Mouse (Mus musculus) kidney, adult 11 months (tissue): ENCODE data around the gene Mfsd5.
A peak's percentile ranks its signal among the peaks of the same experiment; 100 is the strongest.

Experiments used
- DNase-seq: peaks from one replicate; pipeline ENCODE4 v3.0.0; 2022

The Mfsd5 gene

DNA sequence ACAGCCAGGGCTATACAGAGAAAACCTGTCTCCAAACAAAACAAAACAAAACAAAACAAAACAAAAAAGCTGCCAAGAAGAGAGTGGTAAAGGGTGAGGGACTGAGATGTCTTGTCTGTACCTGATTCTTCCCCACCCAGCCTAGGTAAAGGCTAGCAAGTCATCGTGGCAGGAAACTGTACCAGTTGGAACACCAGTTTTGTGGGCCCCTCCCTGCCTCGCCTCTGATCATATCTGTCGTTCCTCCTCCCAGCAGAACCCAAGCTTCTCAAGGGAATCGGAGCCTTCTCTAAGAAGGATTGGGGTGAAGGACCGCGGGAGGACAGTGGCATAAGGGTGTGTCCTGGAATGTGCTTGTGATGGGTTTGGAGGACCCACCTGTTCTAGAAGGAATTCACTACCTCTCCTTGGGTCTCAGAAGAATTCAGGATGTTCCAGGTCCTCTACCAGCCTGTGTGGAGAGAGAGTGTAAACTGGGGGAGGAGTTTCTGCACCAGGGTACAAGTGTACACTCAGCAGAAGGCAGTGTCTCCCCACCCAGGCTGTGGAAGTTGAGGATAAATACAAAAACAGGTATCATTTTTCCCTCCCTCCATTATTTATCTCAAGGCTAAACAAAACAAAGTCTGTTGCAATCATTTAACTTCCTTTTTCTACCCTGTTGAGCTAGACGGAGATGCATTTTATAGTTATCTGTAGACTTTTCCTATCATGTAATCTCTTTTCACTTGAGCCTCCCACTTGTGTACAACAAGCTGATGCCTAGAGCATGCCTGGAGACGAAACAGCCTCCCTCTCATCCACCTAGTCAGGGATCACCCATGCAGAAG lies 3.4 kb downstream of the Mfsd5 start:
- no peak for DNase-seq

DNA sequence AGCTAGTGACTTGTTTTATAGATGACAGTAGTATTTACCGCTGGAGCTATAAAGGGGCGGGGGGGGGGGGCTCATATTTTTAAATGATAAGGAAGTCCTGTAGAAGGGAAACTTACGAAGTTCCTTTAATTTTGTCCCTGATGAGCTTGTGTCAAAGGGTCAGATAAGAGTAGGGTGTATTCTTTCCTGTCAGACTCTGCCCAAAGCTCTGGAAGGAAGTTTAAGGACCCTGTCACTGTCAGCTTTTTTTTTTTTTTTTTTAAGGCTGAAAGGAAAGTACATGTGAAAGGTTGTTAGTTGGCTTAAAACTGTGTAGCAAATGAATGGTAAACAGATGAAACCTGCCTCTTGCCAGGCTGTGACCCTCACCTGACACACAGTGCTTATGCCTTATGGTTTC lies 4.4 kb downstream of the Mfsd5 start:
- no peak for DNase-seq

DNA sequence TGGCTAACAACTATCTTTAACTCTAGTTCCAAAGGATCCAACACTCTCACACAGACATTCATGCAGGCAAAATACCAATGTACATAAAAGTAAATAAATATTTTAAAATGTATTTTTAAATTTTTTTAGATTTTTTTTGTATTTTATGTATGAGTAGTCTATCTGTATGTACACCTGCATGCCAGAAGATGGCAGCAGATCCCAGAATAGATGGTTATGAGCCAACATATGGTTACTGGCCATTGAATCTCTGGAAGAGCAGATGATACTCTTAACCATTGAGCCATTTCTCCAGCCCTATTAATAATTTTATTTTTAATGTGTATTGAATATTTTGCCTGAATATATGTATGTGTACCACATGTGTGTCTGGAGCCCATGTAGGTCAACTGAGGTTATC lies 8.1 kb downstream of the Mfsd5 start:
- no peak for DNase-seq

DNA sequence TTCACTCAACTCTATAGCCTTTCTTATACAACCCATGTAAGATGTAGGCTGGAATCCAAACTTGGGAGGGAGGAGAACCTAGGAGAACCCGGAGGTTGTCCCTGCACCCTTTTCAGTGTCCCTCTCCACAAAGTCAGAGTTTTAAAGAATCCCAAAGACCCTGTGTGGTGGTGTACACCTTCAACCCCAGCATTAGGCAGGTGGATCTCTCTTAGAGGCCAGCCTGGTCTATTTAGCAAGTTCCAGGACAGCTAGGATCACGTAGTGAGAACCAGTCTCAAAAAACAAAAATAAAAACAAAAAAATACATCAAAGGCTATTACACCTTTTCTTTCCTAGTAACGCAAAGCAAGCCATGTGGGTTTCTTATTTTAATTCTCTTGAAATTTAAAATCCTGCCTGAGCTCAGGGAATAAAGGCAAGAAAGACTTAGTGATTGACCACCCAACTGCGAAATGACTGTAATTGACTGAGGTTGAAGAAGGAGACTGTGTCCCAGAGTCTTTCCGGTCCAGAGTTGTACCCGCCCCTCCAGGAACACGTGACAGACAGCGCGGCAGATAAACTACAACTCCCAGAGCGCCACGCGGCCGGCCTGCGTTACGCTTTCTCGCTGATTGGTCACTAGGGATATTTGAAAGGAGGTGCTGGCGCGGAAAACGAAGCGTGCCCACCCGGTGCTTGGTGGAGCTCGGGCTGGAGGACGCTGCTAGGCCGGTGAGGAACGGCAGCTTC lies 16.5 kb downstream of the Mfsd5 start, which contains the start of gene Espl1:
TSS of gene Espl1 (plus strand) at position 634 of the 735 bp plus-strand sequence.
- peak; percentile 93 for DNase-seq

DNA sequence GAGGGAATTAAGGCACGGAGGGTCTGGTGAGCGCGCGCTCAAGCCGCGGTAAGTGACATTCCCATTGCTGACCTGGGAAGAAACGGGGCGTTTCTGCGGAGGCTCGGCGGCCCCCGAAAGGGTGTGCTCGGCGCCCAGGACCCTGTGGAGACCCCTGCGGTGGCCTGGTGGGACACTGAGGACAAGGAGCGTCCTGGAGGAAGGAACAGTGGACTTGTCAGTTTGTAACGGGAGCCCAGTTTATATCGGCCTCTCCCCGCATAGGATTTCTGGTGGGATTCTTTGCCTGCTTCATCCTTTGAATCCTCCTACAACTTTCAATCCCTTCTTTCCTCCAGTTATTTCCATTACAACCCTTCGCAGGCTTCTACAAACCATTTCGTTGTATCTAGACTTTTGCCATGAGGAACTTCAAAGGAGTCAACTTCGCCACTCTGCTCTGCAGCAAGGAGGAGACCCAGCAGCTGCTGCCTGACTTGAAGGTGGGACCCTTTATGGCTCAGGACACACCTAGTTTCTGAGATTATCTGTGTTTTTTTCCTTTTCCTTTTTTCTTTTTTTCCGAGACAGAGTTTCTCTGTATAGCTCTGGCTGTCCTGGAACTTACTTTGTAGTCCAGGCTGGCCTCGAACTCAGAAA lies 17.2 kb downstream of the Mfsd5 start:
- DNase-seq = no peak

DNA sequence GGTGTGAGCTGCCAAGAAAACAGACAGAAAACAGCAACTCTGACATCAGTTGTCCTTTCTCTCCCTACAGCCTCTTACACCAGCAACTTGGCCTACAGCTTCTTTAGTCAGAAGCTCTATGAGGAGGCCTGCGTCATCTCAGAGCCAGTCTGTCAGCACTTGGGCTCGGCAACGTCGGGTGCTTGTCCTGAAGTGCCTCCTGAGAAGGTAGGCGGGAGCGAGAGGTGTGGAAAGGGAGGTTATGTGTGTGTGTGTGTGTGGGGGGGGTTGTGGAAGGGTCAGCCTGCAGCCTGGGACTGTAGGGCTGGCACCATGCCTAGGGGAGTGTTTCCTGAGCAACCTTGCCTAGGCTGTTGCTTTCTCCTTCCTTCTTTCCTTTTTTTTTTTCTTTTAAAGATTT lies 23.3 kb downstream of the Mfsd5 start:
- no peak for DNase-seq

DNA sequence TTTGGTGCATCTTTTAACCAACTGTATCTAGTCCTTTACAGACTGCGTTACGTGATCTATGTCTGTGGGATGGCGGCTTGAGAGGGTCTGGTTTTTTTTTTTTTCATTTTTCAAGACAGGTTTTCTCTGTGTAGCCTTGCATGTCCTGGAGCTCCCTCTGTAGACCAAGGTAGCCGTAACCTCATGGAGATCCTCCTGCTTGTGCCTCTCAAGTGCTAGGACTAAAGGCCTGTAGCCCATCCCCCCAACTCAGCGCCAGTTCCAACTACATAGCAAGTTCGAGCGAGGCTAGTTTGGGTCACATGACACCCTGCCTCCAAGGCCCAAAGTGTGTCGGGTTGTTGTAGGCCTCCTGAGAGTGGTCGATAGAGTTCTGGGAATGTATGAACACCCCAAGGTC lies 29.5 kb downstream of the Mfsd5 start:
- no peak for DNase-seq

DNA sequence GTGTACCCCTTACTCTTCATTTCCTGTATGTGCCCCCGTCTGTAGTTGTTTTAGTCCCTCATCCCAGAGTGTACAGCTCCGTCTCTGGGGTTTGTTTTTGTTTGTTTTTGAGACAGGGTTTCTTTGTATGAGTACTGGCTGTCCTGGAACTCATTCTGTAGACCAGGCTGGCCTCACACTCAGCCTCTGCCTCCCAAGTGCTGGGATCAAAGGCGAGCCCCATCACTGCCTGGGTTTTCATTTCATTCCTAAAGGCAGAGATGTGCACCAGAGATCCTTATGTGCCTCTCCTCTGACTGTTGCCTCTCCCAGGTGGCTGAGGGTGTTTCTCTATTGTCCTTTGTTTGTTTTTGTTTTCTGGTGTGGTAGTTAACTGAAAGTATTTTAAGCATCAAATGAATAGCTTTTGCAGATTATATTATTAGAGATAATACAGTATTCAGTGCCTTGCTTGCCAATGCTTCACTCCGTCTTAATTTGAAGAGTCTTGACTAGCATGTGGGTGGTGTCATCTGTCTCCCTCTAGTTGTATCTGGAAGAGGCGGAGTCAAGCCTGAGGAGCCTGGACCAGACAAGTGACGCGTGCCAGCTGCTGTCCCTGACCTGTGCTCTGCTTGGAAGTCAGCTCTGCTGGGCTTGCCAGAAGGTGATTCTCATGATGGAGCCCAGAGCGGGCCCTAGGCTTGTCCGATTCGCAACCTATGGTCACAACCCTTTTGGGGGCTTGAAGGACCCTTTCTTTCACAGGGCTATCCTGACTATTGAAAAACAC lies 31.0 kb downstream of the Mfsd5 start:
- peak; percentile 42 for DNase-seq

DNA sequence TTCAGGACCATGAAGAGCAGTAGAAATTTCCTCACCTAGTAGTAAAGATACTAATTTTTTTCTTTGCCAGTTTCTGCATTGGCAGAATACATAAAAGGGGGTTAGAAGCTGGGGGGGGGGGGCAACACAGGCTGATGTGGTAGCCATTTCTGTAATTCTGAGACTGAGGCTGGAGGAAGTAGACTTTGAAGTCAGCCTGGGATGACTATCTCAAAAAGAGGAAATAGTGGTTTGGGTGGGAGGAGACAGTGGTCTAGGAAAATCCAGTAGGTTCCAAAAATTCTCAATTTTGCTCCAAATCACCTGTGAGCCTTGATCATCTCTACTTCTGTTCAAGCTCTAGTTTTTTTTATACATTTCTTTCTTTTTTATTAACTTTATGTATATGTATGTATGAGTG lies 32.2 kb downstream of the Mfsd5 start:
- DNase-seq = no peak

DNA sequence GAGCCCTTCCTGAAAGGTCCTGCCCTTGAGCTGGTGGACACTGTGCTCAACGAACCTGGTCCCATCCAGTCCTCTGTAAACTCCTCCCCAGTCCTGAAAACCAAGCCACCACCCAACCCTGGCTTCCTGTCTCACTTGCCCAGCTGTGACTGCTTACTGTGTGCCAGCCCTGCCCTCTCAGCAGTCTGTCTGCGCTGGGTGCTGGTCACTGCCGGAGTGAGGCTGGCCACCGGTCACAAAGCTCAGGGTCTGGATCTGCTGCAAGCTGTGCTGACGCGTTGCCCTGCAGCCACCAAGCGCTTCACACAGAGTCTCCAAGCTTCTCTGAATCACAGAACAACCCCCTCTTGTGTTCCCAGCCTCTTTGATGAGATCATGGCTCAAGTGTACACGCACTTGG lies 36.0 kb downstream of the Mfsd5 start:
- DNase-seq = no peak

DNA sequence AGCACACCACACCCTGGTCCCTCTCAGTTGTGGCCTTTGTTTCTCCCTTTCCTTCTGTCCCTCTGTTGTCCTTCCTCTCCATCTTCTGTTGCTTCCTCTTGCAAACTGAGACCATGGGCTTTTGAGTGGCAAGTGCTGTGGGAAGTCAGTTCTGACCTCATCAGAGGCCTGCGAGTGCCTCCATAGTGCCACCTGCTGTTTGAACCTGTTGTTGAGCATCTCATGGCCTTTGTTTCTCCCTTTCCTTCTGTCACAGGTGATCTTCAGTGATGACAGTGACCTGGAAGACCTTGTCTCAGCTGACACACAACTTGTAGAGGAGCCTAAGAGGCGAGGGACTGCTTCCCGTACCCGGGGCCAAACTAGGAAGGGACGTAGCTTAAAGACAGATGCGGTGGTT lies 37.0 kb downstream of the Mfsd5 start:
- DNase-seq = peak; percentile 44

DNA sequence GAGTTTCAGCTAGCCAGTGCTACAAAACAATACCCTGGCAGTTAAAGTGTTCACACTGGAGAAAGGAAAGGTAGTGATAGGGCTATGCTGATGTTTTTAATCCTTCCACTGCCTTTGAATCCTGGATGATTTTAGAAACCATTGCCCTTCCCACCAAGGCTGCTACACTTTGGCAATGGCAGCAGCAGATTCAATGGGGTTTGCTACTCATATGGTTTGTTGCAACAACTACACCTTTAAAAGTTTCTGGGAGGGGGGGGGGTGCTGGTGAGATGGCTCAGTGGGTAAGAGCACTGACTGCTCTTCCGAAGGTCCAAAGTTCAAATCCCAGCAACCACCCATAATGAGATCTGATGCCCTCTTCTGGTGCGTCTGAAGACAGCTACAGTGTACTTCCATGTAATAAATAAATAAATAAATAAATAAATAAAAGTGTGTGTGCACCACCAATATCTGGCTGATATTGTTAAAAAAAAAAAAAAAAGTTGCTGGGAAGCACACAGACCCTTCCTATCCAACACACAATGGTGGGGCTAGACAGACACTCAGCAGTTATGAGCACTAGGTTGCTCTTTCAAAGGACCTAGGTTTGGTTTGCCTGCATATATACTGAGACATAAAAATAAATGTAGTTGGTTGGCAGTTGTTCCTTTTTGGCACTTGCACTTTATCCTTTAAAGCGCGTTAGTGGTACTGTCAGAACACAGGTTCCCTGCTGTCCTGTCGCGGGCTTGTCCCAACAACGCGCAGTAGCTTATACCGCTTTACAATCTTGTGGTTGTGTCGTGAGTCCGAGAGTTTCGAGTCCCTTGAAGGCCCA lies 45.6 kb downstream of the Mfsd5 start:
- peak; percentile 33 for DNase-seq

DNA sequence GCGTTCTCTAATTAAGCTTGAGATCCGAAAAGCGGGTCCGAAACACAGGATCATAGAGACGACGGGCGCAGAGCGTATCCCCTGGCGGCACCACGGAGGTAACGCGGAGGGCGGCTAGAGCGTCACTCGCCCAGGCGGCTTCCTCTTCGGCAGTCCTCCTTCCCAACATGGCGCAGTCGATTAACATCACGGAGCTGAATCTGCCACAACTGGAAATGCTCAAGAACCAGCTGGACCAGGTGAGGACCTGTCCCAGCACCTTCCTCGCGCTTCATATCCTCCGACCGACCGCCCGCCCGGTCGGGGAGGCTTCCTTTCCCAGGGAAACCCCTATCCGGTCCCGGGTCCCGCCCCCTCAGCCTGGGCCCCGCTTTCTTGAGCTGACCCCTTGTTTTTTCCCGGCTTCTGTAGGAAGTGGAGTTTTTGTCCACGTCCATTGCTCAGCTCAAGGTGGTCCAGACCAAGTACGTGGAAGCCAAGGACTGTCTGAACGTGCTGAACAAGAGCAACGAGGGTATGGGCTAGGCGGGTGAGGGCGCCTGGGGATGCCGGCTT lies 46.8 kb downstream of the Mfsd5 start, which contains the start of gene Pfdn5:
TSS of gene Pfdn5 (plus strand) at position 95 of the 555 bp plus-strand sequence.
- DNase-seq = peak; percentile 83

DNA sequence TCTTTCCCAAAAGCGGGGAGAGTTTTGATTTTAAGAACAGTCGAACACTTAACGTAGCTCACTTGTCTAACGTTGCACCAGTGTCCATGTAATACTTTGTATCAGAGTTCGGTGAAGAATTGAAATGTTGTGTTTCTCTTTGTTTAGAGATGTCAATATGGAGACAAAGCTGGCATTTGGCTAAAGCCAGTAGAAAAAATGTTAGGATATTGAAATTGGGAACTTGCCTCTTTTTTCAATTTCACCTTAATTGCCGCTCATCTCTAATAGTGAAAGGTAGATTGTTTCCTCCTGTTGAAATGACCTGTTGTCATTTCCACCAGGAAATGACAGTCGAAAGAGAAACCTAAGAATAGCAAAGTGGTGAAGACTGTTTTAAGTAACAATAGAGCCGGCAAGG lies 47.6 kb downstream of the Mfsd5 start:
- no peak for DNase-seq
